Mouse (Mus musculus): ENCODE measurements around the gene Gm49395.

Gm49395 gene

GRCm38 (mm10) chr13:115050660-115051559 lies 50.8 kb downstream of the Gm49395 start:
- DNase-seq (ENCODE audit: low spot score) = no peak

DNA sequence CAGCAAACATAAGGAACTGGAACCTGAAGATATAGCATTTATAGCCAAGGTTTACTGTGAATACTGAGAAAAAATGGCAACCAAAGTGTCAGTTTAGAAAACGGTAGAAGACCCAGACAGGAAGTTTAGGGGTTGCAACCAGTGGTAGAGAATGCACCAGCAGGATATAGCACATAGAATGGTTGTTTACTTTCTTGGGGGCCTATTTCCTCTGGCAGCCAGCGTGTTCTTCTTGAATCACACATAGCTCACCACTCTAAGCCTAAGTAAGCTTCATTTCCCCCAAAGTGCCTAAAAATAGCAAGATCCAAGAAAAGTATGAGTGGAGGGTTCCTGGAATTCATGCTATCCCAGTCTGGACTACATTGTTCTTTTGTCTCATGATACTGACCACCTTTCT lies 59.1 kb downstream of the Gm49395 start:
- no peak for DNase-seq (ENCODE audit: low spot score)

DNA sequence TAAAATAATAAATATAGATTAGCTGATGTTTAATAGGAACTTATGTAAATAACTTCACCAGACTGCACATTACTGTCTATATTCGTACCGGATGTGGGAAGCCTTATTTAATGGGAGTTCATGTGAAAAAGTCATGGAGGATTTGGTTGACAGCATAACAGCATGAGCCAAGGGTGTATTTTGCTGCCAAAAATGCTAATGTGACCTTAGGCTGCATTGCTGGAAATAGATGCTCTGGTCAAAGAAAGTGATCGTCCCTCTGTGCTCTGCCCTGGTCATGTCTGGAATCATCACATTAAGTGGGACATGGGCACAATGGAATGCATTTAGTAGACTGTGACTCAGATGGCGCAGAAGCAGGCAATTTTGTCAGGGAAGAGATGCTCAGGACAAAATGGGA lies 64.4 kb downstream of the Gm49395 start:
- DNase-seq (ENCODE audit: low spot score) = no peak

- DNase-seq (ENCODE audit: low spot score) = no peak
Observed at GRCm38 (mm10) chr13:115035387-115035786, 66.3 kb downstream of the Gm49395 start.

- DNase-seq (ENCODE audit: low spot score) = no peak
Observed at GRCm38 (mm10) chr13:115033135-115033534, 68.6 kb downstream of the Gm49395 start.

GRCm38 (mm10) chr13:115031177-115032000 lies 70.3 kb downstream of the Gm49395 start:
- no peak for DNase-seq (ENCODE audit: low spot score)

- DNase-seq (ENCODE audit: low spot score) = no peak
Observed at GRCm38 (mm10) chr13:115025394-115025793, 76.3 kb downstream of the Gm49395 start.

DNA sequence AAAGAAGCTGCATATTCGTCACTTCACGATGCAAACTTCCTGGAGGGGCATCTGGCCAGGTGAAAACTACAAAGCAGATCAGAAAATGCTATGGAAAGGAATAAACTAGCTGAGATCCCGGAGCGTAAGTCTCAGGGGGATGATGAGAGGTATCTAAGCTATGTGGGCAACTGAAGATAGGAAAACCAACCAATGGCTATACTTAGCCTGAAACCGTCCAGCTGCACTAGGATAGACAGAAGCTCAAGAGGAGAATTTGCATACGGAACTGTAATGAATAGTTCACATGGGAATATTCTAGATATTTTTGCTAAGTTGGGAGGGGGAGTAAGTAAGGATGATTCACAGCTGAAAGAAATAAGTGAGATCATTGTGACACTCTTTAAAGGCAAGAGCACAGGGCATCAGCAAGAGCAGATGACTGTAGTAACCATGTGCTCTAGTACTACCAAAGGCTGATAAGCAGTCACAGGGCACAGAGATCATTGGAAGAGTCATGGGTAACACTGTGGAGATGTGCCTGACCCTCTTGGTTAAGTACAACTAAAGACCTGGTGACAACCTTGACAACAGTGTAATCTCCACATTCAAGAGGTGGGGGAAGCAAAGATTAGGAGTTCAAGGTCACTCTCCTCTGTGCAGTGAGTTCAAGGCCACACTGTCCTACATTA lies 79.5 kb downstream of the Gm49395 start:
- DNase-seq (ENCODE audit: low spot score) = no peak

GRCm38 (mm10) chr13:115021411-115021810 lies 80.3 kb downstream of the Gm49395 start:
- no peak for DNase-seq (ENCODE audit: low spot score)

DNA sequence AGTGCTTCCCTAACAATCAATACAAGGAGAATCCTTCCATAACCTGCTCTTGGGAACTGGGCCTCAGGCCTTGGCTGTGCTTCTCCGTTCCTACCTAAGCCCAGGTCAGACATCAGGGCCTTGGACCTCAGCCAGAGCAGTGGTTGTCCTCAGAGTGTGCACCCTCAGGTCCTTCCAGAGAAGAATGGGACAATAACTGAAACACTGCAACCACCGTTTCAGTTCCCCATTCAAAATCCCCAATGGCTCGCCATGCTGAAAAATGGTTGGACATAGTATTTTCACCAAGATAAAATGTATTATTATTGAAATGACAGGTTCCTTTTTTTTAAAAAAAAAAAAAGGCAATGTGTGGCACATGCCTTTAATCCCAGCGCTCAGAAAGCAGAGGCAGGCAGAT lies 81.0 kb downstream of the Gm49395 start:
- no peak for DNase-seq (ENCODE audit: low spot score)

GRCm38 (mm10) chr13:115017545-115017944 lies 84.2 kb downstream of the Gm49395 start:
- DNase-seq (ENCODE audit: low spot score) = no peak

DNA sequence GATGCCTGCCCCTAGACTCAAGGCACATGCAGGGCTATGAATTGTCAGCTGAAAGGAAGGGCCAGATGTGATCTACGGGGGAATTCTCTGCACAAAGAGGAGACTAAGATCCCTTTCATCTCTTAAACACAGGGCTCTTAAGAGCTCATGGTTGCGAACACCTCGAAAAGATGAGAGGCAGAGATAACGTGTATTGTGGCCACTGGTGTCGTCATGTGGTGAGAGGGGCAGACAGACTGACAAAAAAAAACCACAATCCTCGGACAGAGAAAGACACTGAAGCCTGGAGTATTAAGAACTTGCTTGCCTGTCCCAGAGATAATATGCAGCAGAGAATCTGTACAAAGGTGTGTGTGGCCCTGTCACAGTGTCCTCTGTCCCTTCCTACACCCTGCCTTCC lies 90.2 kb downstream of the Gm49395 start:
- DNase-seq (ENCODE audit: low spot score) = no peak

GRCm38 (mm10) chr13:115006213-115006835 lies 95.4 kb downstream of the Gm49395 start:
- DNase-seq (ENCODE audit: low spot score) = no peak

- no peak for DNase-seq (ENCODE audit: low spot score)
Observed at GRCm38 (mm10) chr13:115005342-115005741, 96.4 kb downstream of the Gm49395 start.

GRCm38 (mm10) chr13:115003444-115004053 lies 98.2 kb downstream of the Gm49395 start:
- DNase-seq (ENCODE audit: low spot score) = no peak

GRCm38 (mm10) chr13:115002837-115003236 lies 98.9 kb downstream of the Gm49395 start:
- no peak for DNase-seq (ENCODE audit: low spot score)

- DNase-seq (ENCODE audit: low spot score) = no peak
Observed at GRCm38 (mm10) chr13:115002155-115002554, 99.6 kb downstream of the Gm49395 start.

DNA sequence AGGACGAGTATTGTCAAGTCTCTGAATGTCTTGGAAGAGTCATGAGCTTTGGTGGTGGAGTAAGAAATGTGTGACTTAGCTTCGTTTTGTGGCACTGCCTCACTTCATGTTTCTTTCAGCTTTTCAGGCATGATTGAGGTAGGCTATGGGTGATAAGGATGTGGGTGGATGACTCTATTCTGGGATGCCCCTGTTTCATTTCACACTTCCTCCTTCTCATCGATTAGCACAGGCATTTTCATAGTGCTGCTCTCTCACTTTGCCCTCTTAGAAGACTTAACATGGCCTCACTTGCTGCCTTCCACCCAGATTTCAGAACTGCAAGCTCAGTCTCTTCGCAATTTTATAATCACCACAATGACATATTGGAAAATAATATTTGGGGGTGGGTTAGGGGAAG lies 102.1 kb downstream of the Gm49395 start:
- no peak for DNase-seq (ENCODE audit: low spot score)

DNA sequence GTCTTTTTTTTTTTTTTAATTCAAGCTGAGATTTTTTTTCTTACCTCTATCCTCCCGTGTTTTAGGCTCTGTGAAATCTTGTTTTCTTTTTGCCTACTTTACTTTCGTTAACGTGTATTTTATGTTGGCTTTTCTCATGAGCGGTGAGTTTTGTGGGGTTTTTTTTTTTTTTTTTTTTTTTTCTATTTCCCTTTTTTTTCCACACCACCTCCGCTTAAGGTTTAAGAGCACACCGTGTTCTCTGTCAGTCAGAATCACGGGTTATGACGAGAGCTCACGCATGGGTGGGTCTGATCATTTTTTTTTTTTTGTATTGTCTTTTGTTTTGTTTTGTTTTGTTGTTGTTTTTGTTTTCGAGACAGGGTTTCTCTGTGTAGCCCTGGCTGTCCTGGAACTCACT lies 103.6 kb downstream of the Gm49395 start:
- no peak for DNase-seq (ENCODE audit: low spot score)

GRCm38 (mm10) chr13:114992260-114993014 lies 109.3 kb downstream of the Gm49395 start:
- DNase-seq (ENCODE audit: low spot score) = no peak

DNA sequence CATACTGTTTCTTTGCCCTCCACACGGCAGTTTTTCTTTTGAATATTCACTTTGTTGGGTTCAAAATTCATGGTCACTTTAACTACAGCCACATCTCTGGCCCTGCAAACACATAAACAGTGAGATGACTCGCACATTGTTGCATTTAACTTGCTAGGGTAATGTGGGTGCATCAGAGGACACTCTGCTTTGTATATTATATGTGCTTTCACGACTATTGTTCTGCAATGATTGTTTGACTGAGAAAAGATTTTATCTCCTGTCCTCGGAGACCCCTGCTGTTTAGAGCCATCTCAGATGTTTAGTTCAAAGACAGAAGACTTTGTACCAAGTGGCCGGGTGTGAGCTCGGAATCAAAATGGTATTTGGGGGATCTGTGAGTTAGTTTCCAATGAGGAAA lies 114.1 kb downstream of the Gm49395 start:
- DNase-seq (ENCODE audit: low spot score) = no peak
